Comparison of ENCODE assay signal across 30 mouse cellular contexts in genomic region chr11:61271612-61272011, GRCm38 (mm10).
"Had no signal": no experiment of that assay in that cellular context is flagged by ENCODE, and none has a peak within 500 bp of the region (broad histone marks: within the 10 kb centered on the region; RNA-seq: fewer than 3 reads in every experiment).

No protein-coding gene starts in this region.

- H3K4me2 ChIP-seq: limb, embryonic 12.5 days; limb, embryonic 13.5 days; limb, embryonic 15.5 days; liver, embryonic 12.5 days; liver, embryonic 13.5 days; liver, embryonic 15.5 days; lung, embryonic 14.5 days; lung, embryonic 15.5 days; midbrain, embryonic 11.5 days; midbrain, embryonic 12.5 days; midbrain, embryonic 13.5 days; midbrain, embryonic 15.5 days; neural tube, embryonic 12.5 days had no signal

- ATAC-seq: liver, embryonic 12.5 days; lung, postnatal 0 days; midbrain, embryonic 13.5 days; midbrain, embryonic 15.5 days; midbrain, embryonic 16.5 days had no signal

- H3K27me3 ChIP-seq: limb, embryonic 15.5 days; liver, embryonic 12.5 days; liver, embryonic 13.5 days; liver, embryonic 15.5 days; lung, embryonic 15.5 days; neural tube, embryonic 12.5 days had no signal

- H3K27ac ChIP-seq: left cerebral cortex, adult 2 months; limb, embryonic 10.5 days; limb, embryonic 12.5 days; limb, embryonic 13.5 days; limb, embryonic 15.5 days; liver, embryonic 12.5 days; liver, embryonic 13.5 days; liver, embryonic 14.5 days; liver, embryonic 15.5 days; lung, embryonic 15.5 days; macrophage; midbrain, embryonic 10.5 days; midbrain, embryonic 12.5 days; midbrain, embryonic 13.5 days; midbrain, embryonic 15.5 days; neural tube, embryonic 12.5 days had no signal

- H3K36me3 ChIP-seq: limb, embryonic 10.5 days; limb, embryonic 12.5 days; limb, embryonic 13.5 days; limb, embryonic 15.5 days; liver, embryonic 12.5 days; liver, embryonic 13.5 days; liver, embryonic 15.5 days; lung, embryonic 15.5 days; midbrain, embryonic 10.5 days; midbrain, embryonic 12.5 days; midbrain, embryonic 13.5 days; midbrain, embryonic 15.5 days; neural tube, embryonic 12.5 days had no signal

- H3K4me3 ChIP-seq: left cerebral cortex, adult 2 months; limb, embryonic 10.5 days; limb, embryonic 12.5 days; limb, embryonic 13.5 days; limb, embryonic 15.5 days; liver, embryonic 12.5 days; liver, embryonic 13.5 days; liver, embryonic 15.5 days; lung, embryonic 15.5 days; megakaryocyte, embryonic 14.5 days; midbrain, embryonic 10.5 days; midbrain, embryonic 12.5 days; midbrain, embryonic 13.5 days; midbrain, embryonic 15.5 days; myocyte; neural tube, embryonic 12.5 days had no signal

- DNase-seq: left cerebral cortex, postnatal 4 days; liver, embryonic 13.5 days; lung, adult 18-20 months; lung, adult 2 months; lung, embryonic 14.5 days; lung, postnatal 10 days; lung, postnatal 14 days; lung, postnatal 36 days; lung, postnatal 4 days; midbrain, embryonic 14.5 days had no signal

- H3K9ac ChIP-seq: limb, embryonic 12.5 days; limb, embryonic 13.5 days; limb, embryonic 15.5 days; liver, embryonic 12.5 days; liver, embryonic 13.5 days; liver, embryonic 14.5 days; liver, embryonic 15.5 days; lung, embryonic 14.5 days; lung, embryonic 15.5 days; midbrain, embryonic 12.5 days; midbrain, embryonic 13.5 days; midbrain, embryonic 15.5 days; neural tube, embryonic 12.5 days had no signal

- H3K4me1 ChIP-seq: limb, embryonic 10.5 days; limb, embryonic 12.5 days; limb, embryonic 13.5 days; limb, embryonic 15.5 days; midbrain, embryonic 12.5 days; neural tube, embryonic 12.5 days had no signal

- H3K9me3 ChIP-seq: limb, embryonic 10.5 days; limb, embryonic 12.5 days; limb, embryonic 13.5 days; limb, embryonic 15.5 days; liver, embryonic 12.5 days; liver, embryonic 13.5 days; liver, embryonic 15.5 days; lung, embryonic 15.5 days; midbrain, embryonic 10.5 days; midbrain, embryonic 12.5 days; midbrain, embryonic 13.5 days; midbrain, embryonic 15.5 days; neural tube, embryonic 12.5 days had no signal
